Mouse (Mus musculus) CH12.LX (cell line): ENCODE results near the gene Gm4131.

Source experiments
- CHD1 ChIP-seq: IDR thresholded peaks from 2 replicates; pipeline ENCODE4 v1.6.1; 2012; ENCODE audit warnings: low read depth, low read length, improper control_type of control experiment, inconsistent platforms
- CTCF ChIP-seq, 2 experiments: IDR thresholded peaks in 1 of 2; conservative IDR thresholded peaks in 1 of 2; 2 replicates each; pipeline ENCODE4 v1.5.1; 2011 to 2012; ENCODE audit warnings: low read depth in 2 of 2, low read length in 2 of 2, improper control_type of control experiment in 1 of 2, inconsistent platforms in 1 of 2, mild to moderate bottlenecking in 1 of 2, moderate library complexity in 1 of 2
- JUND ChIP-seq: conservative IDR thresholded peaks from 2 replicates; pipeline ENCODE4 v1.6.1; 2011; ENCODE audit warnings: low read depth, low read length, improper control_type of control experiment
- MAX ChIP-seq: IDR thresholded peaks from 2 replicates; pipeline ENCODE4 v1.6.1; 2011; ENCODE audit warnings: low read length, improper control_type of control experiment
- PAX5 ChIP-seq: IDR thresholded peaks from 2 replicates; pipeline ENCODE4 v1.6.1; 2012; ENCODE audit warnings: low read length, inconsistent platforms, mixed read lengths

GRCm38 (mm10) chr14:62569463-62569862, 2.7 kb upstream of the Gm4131 start:
- no peak for TF ChIP-seq JUND
- TF ChIP-seq PAX5, result no peak
- TF ChIP-seq CHD1, result no peak
- TF ChIP-seq CTCF (conservative IDR thresholded peaks at IDR 0.05 in 1 of 2, IDR thresholded peaks at IDR 0.05 in 1 of 2; ENCODE audit: low read depth in 2 of 2, low read length in 2 of 2), result no peak
- no peak for TF ChIP-seq MAX
